Mouse (Mus musculus) G1E-ER4 (cell line): ENCODE data around the gene Dazap1. TPM values are rescaled to one million over a fixed set of nuclear protein-coding genes. Genes with fewer than 3 reads are reported as not detected.

Experiments used
- GATA1 ChIP-seq: IDR thresholded peaks from one replicate; pipeline ENCODE4 v1.8.0; 2012; ENCODE audit warnings: low read length, inconsistent platforms
- polyA plus RNA-seq: library from polyadenylated mRNA; stranded (reverse); fragments of >175 nt; gene quantifications from 2 replicates; pipeline ENCODE4 v1.2.3, GENCODE M21; 2012

Gene Dazap1
- polyA plus RNA-seq, 1 experiment, result 653 TPM

- TF ChIP-seq GATA1, result no peak
Measured at GRCm38 (mm10) chr10:80282481-80283441, 21.5 kb downstream of the Dazap1 start.

GRCm38 (mm10) chr10:80285222-80286070, 24.2 kb downstream of the Dazap1 start:
- no peak for TF ChIP-seq GATA1

- no peak for TF ChIP-seq GATA1
Measured at GRCm38 (mm10) chr10:80288097-80288496, 26.8 kb downstream of the Dazap1 start.

GRCm38 (mm10) chr10:80288657-80289056, 27.4 kb downstream of the Dazap1 start:
- no peak for TF ChIP-seq GATA1

- TF ChIP-seq GATA1, result no peak
Measured at GRCm38 (mm10) chr10:80292251-80293146, 31.2 kb downstream of the Dazap1 start, which contains the start of gene Rps15. Gene Rps15, plus strand, starts transcription at chr10:80292453.

GRCm38 (mm10) chr10:80293325-80293724, 32.0 kb downstream of the Dazap1 start:
- no peak for TF ChIP-seq GATA1

- no peak for TF ChIP-seq GATA1
Measured at GRCm38 (mm10) chr10:80294311-80294710, 33.0 kb downstream of the Dazap1 start.

GRCm38 (mm10) chr10:80294788-80295303, 33.6 kb downstream of the Dazap1 start:
- TF ChIP-seq GATA1, result no peak

- TF ChIP-seq GATA1, result no peak
Measured at GRCm38 (mm10) chr10:80295618-80296425, 34.5 kb downstream of the Dazap1 start, which contains the start of gene Apc2. Gene Apc2, plus strand, starts transcription at chr10:80295977.

- TF ChIP-seq GATA1, result no peak
Measured at GRCm38 (mm10) chr10:80296824-80297223, 35.5 kb downstream of the Dazap1 start.

GRCm38 (mm10) chr10:80297526-80298133, 36.3 kb downstream of the Dazap1 start:
- no peak for TF ChIP-seq GATA1

- TF ChIP-seq GATA1, result no peak
Measured at GRCm38 (mm10) chr10:80298571-80299281, 37.4 kb downstream of the Dazap1 start.

GRCm38 (mm10) chr10:80299301-80299700, 38.0 kb downstream of the Dazap1 start:
- no peak for TF ChIP-seq GATA1
